32 mouse cellular contexts compared by ENCODE assay signal in the genomic region with DNA sequence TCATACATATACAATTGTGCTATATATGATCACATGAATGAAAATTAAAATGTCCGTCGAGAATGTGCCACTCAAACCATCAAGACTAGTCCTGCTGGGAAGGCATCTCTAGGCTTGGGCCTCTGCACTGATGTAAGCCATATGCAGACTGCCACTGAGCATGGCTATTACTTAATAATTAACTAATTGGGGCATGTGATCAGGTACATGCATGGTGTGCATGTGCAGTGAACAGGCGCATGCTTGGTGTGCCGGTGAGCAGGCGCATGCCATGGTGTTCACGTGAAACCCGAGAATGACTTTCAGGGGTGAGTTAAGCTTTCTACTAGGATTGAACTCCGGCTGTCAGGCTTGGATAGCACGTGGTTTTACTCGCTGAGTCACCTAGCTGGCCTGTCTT. TPM values are rescaled to one million over a fixed set of nuclear protein-coding genes. Genes with fewer than 3 reads are reported as not detected.
DNase-seq lines count a peak whose midpoint lies in the region; ATAC-seq and TF ChIP-seq lines count a peak whose summit lies in the region.
"Had no signal": no experiment of that assay in that cellular context is flagged by ENCODE, and none has a peak within 500 bp of the region (broad histone marks: within the 10 kb centered on the region; RNA-seq: fewer than 3 reads in every experiment).

No protein-coding gene starts in this region.

- no peaks in the 10 kb centered on the region for H3K79me2 ChIP-seq in liver, adult 2 months (ENCODE audit: control insufficient read depth, insufficient read depth, low read length)

- no peak overlapping the region for H3K27ac ChIP-seq in liver, adult 2 months (replicated peaks; ENCODE audit: insufficient read depth, low read depth, low read length)
- no peak overlapping the region for H3K27ac ChIP-seq in liver, embryonic 12.5 days
- H3K27ac ChIP-seq in kidney, adult 2 months (ENCODE audit: insufficient read depth, low read depth, low read length), result no peak overlapping the region
- no peak overlapping the region for H3K27ac ChIP-seq in kidney, postnatal 0 days
- H3K27ac ChIP-seq in hindbrain, embryonic 10.5 days, result no peak overlapping the region
- H3K27ac ChIP-seq: embryonic facial prominence, embryonic 10.5 days; embryonic facial prominence, embryonic 15.5 days; forebrain, embryonic 12.5 days; heart, embryonic 10.5 days; heart, embryonic 15.5 days; hindbrain, embryonic 13.5 days; layer of hippocampus, adult 2 months; limb, embryonic 10.5 days; limb, embryonic 15.5 days; liver, embryonic 15.5 days; midbrain, embryonic 10.5 days; midbrain, embryonic 15.5 days; neural tube, embryonic 15.5 days; stomach, embryonic 15.5 days had no signal

- 0 out of 2 replicates have a peak, but pooled peaks cover 2% of the 10 kb centered on the region for H3K36me3 ChIP-seq in liver, adult 2 months (ENCODE audit: control insufficient read depth, insufficient read depth, low read length)
- no peaks in the 10 kb centered on the region; the same call in 1 of the 2 replicates for H3K36me3 ChIP-seq in liver, embryonic 12.5 days
- H3K36me3 ChIP-seq in kidney, adult 2 months (ENCODE audit: control insufficient read depth, insufficient read depth, low read length), result peaks cover 1% of the 10 kb centered on the region
- H3K36me3 ChIP-seq in kidney, postnatal 0 days (ENCODE audit: insufficient read depth, low read length), result 0 out of 2 replicates have a peak, but pooled peaks cover 13% of the 10 kb centered on the region
- H3K36me3 ChIP-seq in hindbrain, embryonic 10.5 days, result 0 out of 2 replicates have a peak, but pooled peaks cover 2% of the 10 kb centered on the region
- H3K36me3 ChIP-seq: forebrain, embryonic 12.5 days; limb, embryonic 10.5 days; liver, embryonic 15.5 days; neural tube, embryonic 15.5 days had no signal

- no peak for TF ChIP-seq POLR2A in liver, adult 2 months (IDR thresholded peaks at IDR 0.05; ENCODE audit: extremely low read depth, insufficient read depth, low read length)
- no peak for TF ChIP-seq POLR2A in kidney, adult 2 months (IDR thresholded peaks at IDR 0.05; ENCODE audit: low read depth, low read length)

- no peaks in the 10 kb centered on the region for H3K9me3 ChIP-seq in liver, embryonic 12.5 days (replicated peaks)
- H3K9me3 ChIP-seq in kidney, postnatal 0 days (replicated peaks; ENCODE audit: low read length), result no peaks in the 10 kb centered on the region
- H3K9me3 ChIP-seq in hindbrain, embryonic 10.5 days, result no peaks in the 10 kb centered on the region
- H3K9me3 ChIP-seq: embryonic facial prominence, embryonic 10.5 days; embryonic facial prominence, embryonic 15.5 days; forebrain, embryonic 12.5 days; heart, embryonic 10.5 days; heart, embryonic 15.5 days; hindbrain, embryonic 13.5 days; limb, embryonic 10.5 days; limb, embryonic 15.5 days; liver, embryonic 15.5 days; midbrain, embryonic 10.5 days; midbrain, embryonic 15.5 days; neural tube, embryonic 15.5 days; stomach, embryonic 15.5 days had no signal

- TF ChIP-seq CTCF in liver, adult 2 months (IDR thresholded peaks at IDR 0.05; ENCODE audit: low read depth, low read length), result no peak
- no peak for TF ChIP-seq CTCF in kidney, adult 2 months (conservative IDR thresholded peaks at IDR 0.05; ENCODE audit: insufficient read depth, insufficient read length, low read depth, low read length)
- no peak for TF ChIP-seq CTCF in kidney, postnatal 0 days (IDR thresholded peaks at IDR 0.05; ENCODE audit: low read depth)

- no peak overlapping the region for H3K4me2 ChIP-seq in liver, embryonic 12.5 days
- no peak overlapping the region for H3K4me2 ChIP-seq in kidney, postnatal 0 days (ENCODE audit: low read length)
- H3K4me2 ChIP-seq: embryonic facial prominence, embryonic 15.5 days; forebrain, embryonic 12.5 days; heart, embryonic 15.5 days; hindbrain, embryonic 13.5 days; limb, embryonic 15.5 days; liver, embryonic 15.5 days; lung, embryonic 14.5 days; midbrain, embryonic 15.5 days; neural tube, embryonic 15.5 days; stomach, embryonic 15.5 days had no signal

- ATAC-seq in liver, embryonic 12.5 days, result no peak
- ATAC-seq in kidney, postnatal 0 days (replicated peaks; ENCODE audit: low FRiP score, low read depth), result peak; percentile 73
- ATAC-seq: midbrain, embryonic 15.5 days had no signal

- no peaks in the 10 kb centered on the region for H3K27me3 ChIP-seq in liver, adult 2 months (ENCODE audit: control insufficient read depth, insufficient read depth, low read length)
- no peaks in the 10 kb centered on the region for H3K27me3 ChIP-seq in liver, embryonic 12.5 days (replicated peaks)
- H3K27me3 ChIP-seq in kidney, adult 2 months (replicated peaks; ENCODE audit: control insufficient read depth, insufficient read depth, low read length), result no peaks in the 10 kb centered on the region
- H3K27me3 ChIP-seq in kidney, postnatal 0 days (ENCODE audit: insufficient read depth, low read length), result no peaks in the 10 kb centered on the region
- peaks cover 99% of the 10 kb centered on the region for H3K27me3 ChIP-seq in hindbrain, embryonic 10.5 days (ENCODE audit: insufficient read depth, poor library complexity, severe bottlenecking)
- H3K27me3 ChIP-seq: embryonic facial prominence, embryonic 15.5 days; heart, embryonic 15.5 days; limb, embryonic 15.5 days; liver, embryonic 15.5 days; stomach, embryonic 15.5 days had no signal

- peaks cover 5% of the 10 kb centered on the region for H3K4me1 ChIP-seq in liver, adult 2 months (ENCODE audit: control insufficient read depth, insufficient read depth, low read length)
- H3K4me1 ChIP-seq in liver, embryonic 12.5 days, result no peaks in the 10 kb centered on the region
- no peaks in the 10 kb centered on the region for H3K4me1 ChIP-seq in kidney, adult 2 months (ENCODE audit: control insufficient read depth, insufficient read depth, low read length)
- no peaks in the 10 kb centered on the region for H3K4me1 ChIP-seq in kidney, postnatal 0 days (replicated peaks; ENCODE audit: insufficient read depth, low read length)
- H3K4me1 ChIP-seq in hindbrain, embryonic 10.5 days (replicated peaks), result peaks cover 48% of the 10 kb centered on the region
- H3K4me1 ChIP-seq: embryonic facial prominence, embryonic 15.5 days; limb, embryonic 10.5 days; limb, embryonic 15.5 days; liver, embryonic 15.5 days; stomach, embryonic 15.5 days had no signal

- DNase-seq in liver, adult 2 months (ENCODE audit: extremely low read depth, low read depth, low spot score), result peak; percentile 87
- DNase-seq in kidney, adult 2 months, result peak; percentile 47
- no peak for DNase-seq in kidney, postnatal 0 days (ENCODE audit: low spot score)
- DNase-seq in hindbrain, embryonic 10.5 days (ENCODE audit: low spot score), result no peak
- DNase-seq in gastrocnemius, postnatal 10 days, result no peak
- no peak for DNase-seq in adrenal gland, adult 2 months
- DNase-seq: adrenal gland, postnatal 36 days; B cell, adult 2 months; cerebellum, adult 2 months; cerebellum, postnatal 14 days; gastrocnemius, postnatal 14 days; heart, adult 11 months; lung, embryonic 14.5 days; lung, postnatal 14 days; retina, postnatal 1 day; right cerebral cortex, postnatal 14 days had no signal

- H3K4me3 ChIP-seq in liver, adult 2 months (ENCODE audit: insufficient read depth, low read depth, low read length), result no peak overlapping the region
- H3K4me3 ChIP-seq in liver, embryonic 12.5 days, result no peak overlapping the region
- H3K4me3 ChIP-seq in kidney, adult 2 months (ENCODE audit: insufficient read depth, low read depth, low read length), result no peak overlapping the region
- H3K4me3 ChIP-seq in kidney, postnatal 0 days (replicated peaks; ENCODE audit: low read depth, low read length), result no peak overlapping the region
- H3K4me3 ChIP-seq in hindbrain, embryonic 10.5 days, result no peak overlapping the region
- H3K4me3 ChIP-seq: embryonic facial prominence, embryonic 10.5 days; embryonic facial prominence, embryonic 15.5 days; forebrain, embryonic 12.5 days; heart, embryonic 10.5 days; heart, embryonic 15.5 days; hindbrain, embryonic 13.5 days; layer of hippocampus, adult 2 months; limb, embryonic 10.5 days; limb, embryonic 15.5 days; liver, embryonic 15.5 days; midbrain, embryonic 10.5 days; midbrain, embryonic 15.5 days; neural tube, embryonic 15.5 days; stomach, embryonic 15.5 days had no signal

- WGBS in liver, adult 2 months, result 85% methylated on average over 10 of the region's 10 CpGs
- 77% methylated on average over 10 of the region's 10 CpGs for WGBS in liver, embryonic 12.5 days (ENCODE audit: insufficient replicate concordance)
- whole genome bisulfite sequencing in kidney, adult 2 months, result 58% methylated on average over 10 of the region's 10 CpGs
- 69% methylated on average over 10 of the region's 10 CpGs for WGBS in kidney, postnatal 0 days
- WGBS in hindbrain, embryonic 10.5 days, result 91% methylated on average over 10 of the region's 10 CpGs

- H3K9ac ChIP-seq in liver, adult 2 months (ENCODE audit: low read depth, low read length), result no peak overlapping the region
- H3K9ac ChIP-seq in liver, embryonic 12.5 days, result no peak overlapping the region
- H3K9ac ChIP-seq in kidney, postnatal 0 days (ENCODE audit: low read depth, low read length), result no peak overlapping the region
- H3K9ac ChIP-seq: embryonic facial prominence, embryonic 15.5 days; forebrain, embryonic 12.5 days; heart, embryonic 15.5 days; hindbrain, embryonic 13.5 days; limb, embryonic 15.5 days; liver, embryonic 15.5 days; lung, embryonic 14.5 days; midbrain, embryonic 15.5 days; neural tube, embryonic 15.5 days; stomach, embryonic 15.5 days had no signal

RNA-seq across cellular contexts. Expression of gene Nkx6-2, which starts 22.9 kb away (rescaled TPM):
- not detected in 2 replicates for total RNA-seq in liver, adult 2 months (2014; rRNA removed)
- polyA plus RNA-seq in liver, adult 2 months (2012; rRNA removed), result not detected in 2 replicates
- 0.43 TPM in 1 of 2 replicates, not detected in the other for polyA plus RNA-seq in liver, embryonic 12.5 days (2016; fragmentation: Nextera tagmentation; extraction: Ambion mirVana)
- 0.06 TPM in 1 of 2 replicates, not detected in the other for polyA plus RNA-seq in kidney, adult 2 months (2012; rRNA removed)
- polyA plus RNA-seq in kidney, postnatal 0 days (2015; fragmentation: Nextera tagmentation; extraction: Ambion mirVana), result 0.11 and 0.20 TPM in 2 replicates
- 35.8 and 36.0 TPM in 2 replicates for polyA plus RNA-seq in hindbrain, embryonic 10.5 days (2016; fragmentation: Nextera tagmentation; extraction: Ambion mirVana)
- not detected for total RNA-seq in gastrocnemius, postnatal 10 days (2021)
- total RNA-seq in adrenal gland, adult 2 months (2021), result not detected
- polyA plus RNA-seq in adrenal gland, adult 2 months (2012; rRNA removed), result 0.24 and 0.56 TPM in 2 replicates
- total RNA-seq: adrenal gland, postnatal 36 days; gastrocnemius, postnatal 14 days; megakaryocyte progenitor cell, adult 5-6 weeks had no signal
- polyA plus RNA-seq: embryonic facial prominence, embryonic 15.5 days; limb, embryonic 10.5 days; liver, embryonic 15.5 days; lung, embryonic 14.5 days had no signal

Comparison
In these comparisons a context has a peak if more than half of its experiments do, and no peak if none do; other contexts are left out.
1. DNase-seq: peak in liver, adult 2 months (single experiment) and kidney, adult 2 months (single experiment); none in kidney, postnatal 0 days (single experiment), hindbrain, embryonic 10.5 days (single experiment), gastrocnemius, postnatal 10 days (single experiment) and adrenal gland, adult 2 months (single experiment).
2. RNA of gene Nkx6-2, which starts 22.9 kb away (polyA plus RNA-seq): 35.8 to 36.0 TPM in hindbrain, embryonic 10.5 days; 0.43 TPM in liver, embryonic 12.5 days, 0.24 to 0.56 TPM in adrenal gland, adult 2 months, 0.11 to 0.20 TPM in kidney, postnatal 0 days, 0.06 TPM in kidney, adult 2 months and not detected in liver, adult 2 months; every median in the first group is over 10 times any median in the second.